Mouse (Mus musculus): Measurements from ENCODE around the gene Wwtr1.

The Wwtr1 gene

DNA sequence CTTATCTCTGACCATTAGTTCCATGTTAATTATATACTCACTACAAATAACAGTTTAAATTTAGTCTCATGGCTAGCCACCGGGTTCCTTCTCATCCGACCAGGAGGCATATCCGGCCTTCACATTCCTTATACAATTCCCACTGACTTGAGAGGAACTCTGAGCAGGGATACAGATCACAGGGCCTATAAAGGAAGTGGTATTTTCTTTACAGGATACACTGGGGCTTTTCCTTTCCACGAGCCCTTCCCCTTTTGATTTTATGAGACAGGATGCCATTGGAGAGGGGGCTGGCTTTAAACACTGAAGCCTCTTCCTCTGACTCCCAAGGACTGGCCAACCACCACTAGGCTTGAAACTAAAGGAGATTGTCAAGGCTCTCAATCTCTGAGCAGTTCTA is 59.6 kb downstream of the Wwtr1 start:
- no peak for DNase-seq (ENCODE audit: low spot score in 2 of 2)

DNA sequence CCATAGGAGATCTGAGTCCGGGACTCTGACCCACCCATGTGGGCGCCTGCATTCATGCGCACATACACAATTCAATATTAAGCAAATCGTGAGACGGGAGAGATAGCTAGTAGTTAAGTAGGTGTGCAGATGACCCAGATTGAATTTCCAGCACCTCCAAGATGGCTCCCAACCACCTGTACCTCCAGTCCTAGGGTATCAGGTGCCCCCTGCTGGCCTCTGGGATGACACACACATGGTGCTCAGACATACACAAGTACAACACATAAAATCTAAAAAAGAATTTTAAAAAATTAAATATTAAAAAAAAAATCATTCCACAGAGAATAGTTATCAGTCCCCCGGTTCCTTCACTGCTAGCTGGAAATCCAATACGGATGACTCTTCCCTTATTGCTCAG is 60.7 kb downstream of the Wwtr1 start:
- DNase-seq (ENCODE audit: low spot score in 2 of 2): no peak

DNA sequence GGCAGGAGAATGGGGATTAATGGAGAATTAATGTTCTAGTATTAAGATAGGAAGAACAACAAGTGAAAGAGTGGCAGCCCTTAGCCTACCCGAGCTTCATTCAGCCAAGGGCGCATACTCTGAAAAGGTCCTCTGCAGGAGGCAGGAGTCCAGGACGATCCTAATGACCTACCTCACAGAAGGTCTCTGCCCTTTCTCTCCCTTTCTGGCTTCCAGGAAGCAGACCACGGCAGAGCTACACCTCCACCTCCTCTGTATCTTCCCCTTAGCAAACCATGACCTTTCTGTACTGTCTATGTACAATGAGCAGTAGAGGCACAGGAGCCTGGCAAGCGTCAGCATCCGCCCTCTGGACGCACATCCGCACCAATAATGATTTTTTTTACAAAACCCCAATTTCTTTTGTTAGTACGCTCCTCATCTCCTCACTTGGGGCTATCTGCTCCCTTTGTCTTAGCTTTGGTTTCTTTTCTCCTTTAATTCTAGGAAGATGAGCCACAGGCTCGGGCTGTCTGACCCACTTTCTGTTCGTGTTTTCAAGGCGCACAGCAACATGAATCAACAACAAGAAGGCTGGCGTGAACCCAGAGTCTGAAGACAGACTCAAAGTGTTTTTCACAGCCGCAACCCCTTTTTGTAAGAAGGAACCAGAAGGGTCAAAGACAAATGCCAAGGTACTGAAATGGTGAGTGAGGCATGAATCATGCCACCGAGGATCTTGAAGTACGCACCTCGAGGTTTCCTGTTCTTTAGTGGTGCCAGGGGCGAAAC is 63.7 kb downstream of the Wwtr1 start:
- DNase-seq (ENCODE audit: low spot score in 2 of 2): no peak

DNA sequence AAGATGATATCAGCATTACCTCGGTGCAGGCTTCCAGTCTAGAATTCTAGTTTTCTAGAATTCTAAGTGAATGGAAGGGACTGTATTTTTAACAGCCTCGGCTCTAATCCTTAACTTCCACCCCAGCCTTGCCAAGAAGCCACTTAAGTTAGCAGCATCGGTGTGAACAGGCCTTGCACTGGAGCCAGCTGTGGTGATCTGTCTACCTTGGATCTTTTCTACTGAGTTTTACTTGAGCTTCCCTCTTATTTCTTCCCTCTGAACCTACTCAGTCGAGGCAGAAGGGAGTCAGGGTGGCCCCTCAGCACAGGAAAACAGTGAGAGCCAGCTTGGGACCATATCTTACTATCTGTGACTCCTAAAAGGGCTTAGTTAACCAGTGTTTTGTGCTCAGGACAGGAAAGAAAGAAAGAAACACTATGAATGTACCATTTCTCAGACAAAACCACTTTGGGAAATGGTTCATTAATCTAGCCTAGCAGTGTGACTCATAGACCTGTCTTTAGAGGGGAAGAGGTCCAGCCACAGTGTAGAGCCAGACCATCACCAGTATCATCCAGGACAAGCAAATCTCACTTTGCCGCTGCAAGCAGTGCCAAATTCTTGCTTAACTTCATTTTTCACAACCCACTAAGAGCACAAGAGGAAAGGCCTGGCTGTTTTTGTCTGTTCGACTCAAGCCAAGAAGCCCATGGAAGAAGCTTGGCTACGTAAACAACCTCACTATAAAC is 65.6 kb downstream of the Wwtr1 start:
- DNase-seq (ENCODE audit: low spot score in 2 of 2): no peak

DNA sequence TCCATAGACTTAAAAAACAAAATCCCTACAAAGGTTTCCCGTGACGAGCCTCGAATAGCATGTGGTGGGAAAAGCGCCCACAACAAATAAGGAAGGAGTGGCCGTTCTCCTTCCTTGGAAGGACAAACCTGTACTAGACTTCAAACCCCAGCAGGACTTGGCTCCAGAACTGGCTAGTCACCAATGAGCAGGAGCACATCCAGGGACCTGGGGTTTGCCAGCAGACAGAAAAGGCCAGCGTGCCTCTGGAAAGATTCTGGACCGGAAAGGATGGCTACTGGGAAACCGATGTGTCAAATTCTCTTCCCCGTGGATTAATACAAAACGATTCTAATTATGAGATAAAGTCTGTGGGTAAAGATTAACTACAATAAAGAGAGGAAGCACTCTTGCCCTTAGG is 69.7 kb downstream of the Wwtr1 start:
- peak in 1 of 2 experiments; percentile 21 for DNase-seq (ENCODE audit: low spot score in 2 of 2)

DNA sequence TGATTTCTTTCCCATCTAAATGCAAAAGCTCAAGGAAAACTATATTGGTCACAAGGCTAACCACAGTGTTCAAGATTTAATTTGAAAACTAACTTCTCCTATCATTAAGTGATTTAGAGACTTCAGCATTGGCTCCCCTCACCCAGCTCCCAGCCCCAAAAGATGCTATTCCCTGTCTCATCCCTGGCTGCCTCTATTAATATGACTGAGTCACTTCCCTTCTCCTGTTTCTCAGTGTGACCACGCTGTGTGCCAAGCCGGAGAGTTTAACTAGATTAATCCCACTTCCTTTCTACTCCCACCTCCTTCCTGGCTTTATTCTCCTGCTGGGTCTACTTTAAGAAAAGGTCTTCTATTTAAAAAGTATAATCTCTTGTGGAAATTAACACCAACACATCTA is 71.0 kb downstream of the Wwtr1 start:
- no peak for DNase-seq (ENCODE audit: low spot score in 2 of 2)

DNA sequence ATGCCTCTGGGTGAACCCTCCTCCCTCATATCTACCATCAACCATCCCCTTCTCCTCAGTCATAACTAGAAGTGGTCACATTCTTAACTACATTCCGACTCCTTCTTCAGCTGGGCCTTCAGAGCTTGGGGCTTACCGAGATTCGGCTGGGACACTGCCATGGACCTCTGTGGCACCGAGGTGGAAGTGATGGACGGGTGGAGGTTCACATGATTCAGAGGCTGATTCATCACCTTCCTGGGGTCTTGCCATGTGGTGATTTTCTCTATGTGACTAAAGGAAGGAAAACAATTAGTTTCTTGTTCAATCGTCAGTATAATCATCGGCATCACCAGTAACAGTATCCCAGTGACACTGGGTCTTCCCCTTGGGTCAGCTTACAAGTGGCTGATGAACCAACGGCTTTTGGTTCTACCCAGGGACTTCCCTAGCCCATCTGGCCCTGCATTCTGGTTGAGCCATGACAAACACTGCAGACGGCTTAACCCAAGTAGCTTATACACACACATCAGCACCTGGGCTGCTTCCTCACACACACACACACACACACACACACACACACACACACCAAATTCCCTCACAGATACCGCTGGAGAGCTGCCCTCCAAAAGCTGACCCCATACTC is 74.0 kb downstream of the Wwtr1 start:
- no peak for DNase-seq (ENCODE audit: low spot score in 2 of 2)

DNA sequence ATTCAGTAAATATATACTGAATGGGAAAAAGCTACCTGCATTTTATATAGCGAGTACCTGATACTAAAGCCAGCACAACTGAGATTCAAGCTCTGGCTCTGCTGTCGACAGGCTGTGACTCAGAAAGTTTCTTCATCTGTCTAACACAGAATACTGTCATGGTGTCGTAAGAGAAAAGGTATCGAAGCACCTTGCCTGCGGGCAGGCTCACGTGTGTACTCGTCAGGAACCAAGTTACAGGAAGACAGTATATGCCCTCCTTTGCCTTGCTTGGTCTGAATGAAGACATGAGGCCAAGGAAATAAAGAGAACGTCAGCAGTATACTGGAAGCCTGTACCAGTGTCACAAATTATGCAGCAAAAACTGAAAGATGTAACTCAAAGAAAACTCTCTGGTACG is 74.9 kb downstream of the Wwtr1 start:
- DNase-seq (ENCODE audit: low spot score in 2 of 2): no peak

DNA sequence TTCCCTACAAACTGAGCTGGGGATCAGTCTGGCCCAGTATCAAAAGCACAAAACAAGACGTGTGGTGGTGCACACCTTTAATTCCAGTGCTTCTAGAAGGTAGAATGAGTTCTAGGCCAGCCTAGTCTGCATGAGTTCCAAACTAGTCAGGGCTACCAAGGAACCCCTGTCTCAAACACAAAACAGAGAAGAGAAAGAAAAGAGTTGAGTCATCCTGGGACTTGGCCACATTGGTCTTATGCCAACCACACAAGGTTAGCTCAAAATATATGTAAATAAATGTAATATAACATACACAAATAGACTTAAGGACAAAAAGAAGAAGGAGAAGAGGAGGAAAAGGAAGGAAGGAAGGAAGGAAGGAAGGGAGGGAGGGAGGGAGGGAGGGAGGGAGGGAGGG is 77.9 kb downstream of the Wwtr1 start:
- DNase-seq (ENCODE audit: low spot score in 2 of 2): no peak

DNA sequence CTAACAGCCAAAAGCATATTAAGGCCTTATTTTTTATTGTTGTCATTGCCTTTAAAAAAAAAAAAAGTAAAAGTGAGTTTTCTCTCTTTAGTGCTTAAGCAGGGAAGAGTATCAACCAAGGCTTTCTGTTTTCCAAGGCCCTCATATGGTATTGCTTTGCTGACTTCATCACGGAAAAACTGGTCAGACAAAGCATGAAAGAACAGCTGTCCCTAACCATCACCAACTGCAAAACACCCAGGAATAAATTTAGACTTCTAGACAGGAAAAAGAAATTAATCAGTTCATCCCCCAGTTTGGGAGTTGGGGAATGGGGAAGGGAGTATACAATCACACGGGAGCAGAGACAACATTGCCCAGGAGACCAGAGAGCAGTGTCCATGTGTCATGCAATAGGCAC is 79.3 kb downstream of the Wwtr1 start:
- no peak for DNase-seq (ENCODE audit: low spot score in 2 of 2)

DNA sequence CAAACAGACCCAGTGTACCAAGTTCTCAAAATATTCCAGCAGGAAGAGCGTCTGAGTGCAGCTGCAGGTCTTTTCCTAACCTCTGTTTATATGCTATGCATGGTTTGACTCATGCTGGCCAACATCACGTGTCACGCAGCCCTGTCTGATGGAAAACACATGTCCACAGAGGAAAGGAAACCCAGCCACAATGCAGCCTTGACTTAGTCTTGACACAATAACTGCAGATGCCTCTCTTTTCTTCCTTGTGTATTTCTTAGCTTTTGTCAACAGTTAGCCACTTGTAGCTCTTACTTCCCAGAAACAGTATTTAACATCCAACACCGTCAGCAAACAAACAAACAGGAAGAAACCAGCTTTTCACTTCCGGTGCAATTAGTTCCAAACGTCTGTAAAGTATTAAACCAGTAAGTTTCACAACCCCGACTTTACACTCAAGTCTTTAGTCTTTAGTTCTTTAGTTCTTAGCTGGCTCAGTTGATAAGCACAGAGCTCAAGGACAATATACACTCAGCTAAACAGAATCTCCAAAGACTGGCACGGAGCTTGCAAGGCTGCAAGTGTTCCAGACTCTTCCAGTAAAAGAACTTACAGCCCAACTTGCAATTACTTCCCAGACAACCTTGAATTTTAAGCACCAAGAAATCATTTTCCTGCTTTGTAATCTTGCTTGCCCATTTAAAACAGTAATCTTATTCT is 88.1 kb downstream of the Wwtr1 start:
- no peak for DNase-seq (ENCODE audit: low spot score in 2 of 2)

DNA sequence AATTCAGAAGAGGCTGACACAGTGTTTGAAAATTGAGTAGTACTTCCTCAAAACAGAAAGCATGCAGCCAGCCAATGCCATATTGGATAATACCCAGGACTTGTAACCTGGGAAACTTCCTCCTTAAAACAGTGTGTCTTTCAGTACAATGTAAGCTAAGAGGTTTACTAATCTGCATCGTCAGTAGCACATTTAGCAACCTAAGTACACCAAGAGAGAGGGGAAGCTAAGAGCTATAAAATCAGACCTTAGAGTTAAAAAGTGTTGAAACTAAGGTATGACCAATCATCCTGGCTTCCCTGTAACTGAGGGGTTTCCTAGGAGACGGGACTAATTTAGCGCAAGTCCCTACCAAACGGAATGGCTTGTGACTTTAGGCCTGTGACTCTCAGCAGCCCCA is 89.6 kb downstream of the Wwtr1 start:
- no peak for DNase-seq (ENCODE audit: low spot score in 2 of 2)

DNA sequence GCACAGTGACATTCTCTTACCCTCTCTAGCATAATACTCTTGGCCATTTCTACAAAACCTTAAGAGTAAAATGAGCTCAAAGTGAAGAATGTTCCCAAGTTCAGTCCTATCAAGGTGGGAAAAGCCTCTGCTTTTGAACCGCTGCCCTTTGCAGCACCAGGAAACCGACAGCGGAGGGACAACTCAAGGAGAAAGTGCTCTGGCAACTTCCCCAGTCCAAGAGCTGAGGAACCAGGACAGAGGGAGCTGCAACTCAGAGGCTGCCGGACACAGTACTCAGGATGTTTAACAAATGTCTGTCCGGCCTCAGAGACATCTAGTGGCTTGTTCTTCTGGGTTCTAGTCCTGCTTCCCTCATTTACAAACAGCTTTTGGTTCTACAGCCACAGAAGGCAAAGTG is 93.7 kb downstream of the Wwtr1 start:
- no peak for DNase-seq (ENCODE audit: low spot score in 2 of 2)

DNA sequence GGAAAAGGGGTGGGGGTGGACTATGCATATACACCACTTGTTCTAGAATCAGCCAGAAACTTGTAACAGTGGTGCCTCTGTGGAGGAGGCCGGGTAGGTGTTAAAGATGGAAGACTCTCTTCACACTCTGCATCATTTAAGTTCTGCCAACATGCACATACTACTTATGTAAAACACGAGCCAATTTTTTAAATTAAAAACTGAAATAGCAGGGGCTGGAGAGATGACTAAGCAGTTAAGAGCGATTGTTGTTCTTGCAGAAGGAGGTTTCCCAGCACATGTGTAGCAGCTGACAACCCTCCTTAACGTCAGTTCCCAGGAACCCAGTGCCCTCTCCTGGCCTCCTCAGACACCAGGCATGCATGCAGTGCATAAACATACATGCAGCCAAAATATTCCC is 95.1 kb downstream of the Wwtr1 start:
- DNase-seq (ENCODE audit: low spot score in 2 of 2): no peak

DNA sequence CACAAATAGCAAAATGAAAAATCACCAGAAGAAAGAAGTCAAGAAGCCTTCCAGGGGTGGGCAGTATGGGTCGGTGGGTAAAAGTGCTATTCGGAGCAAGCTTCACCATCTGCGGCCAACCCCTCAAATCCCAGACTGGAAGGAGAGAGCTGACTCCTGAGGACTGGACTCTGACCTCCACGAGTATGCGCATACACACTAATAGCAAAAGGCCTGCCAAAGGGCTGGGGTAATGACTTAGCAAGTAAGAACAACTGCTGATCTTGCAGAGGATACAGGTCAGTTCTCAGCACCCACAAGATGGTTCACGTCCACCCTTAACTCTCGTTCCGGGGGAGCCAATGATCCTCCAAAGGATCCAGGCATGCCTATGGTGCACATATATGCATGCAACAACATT is 101.3 kb downstream of the Wwtr1 start:
- no peak for DNase-seq (ENCODE audit: low spot score in 2 of 2)

DNA sequence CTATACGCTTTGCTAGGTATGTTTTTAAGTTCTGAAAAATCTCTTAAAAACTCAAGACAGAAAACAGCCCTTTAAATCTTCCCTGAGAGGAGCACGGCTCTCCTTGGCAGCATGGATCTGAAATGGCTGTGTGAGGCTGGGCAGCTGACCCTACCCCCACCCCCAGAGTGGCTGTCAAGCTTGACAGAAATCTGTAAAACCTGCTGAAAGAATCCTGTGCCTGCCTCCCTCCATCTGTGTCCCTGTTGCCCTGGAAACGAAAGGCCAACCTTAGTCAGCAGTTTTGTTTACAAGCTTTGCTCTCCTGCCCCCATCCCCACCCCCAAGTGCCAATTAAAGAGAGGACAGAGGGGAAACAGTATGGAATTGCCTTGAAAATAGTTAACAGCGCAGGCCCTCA is 103.3 kb downstream of the Wwtr1 start:
- no peak for DNase-seq (ENCODE audit: low spot score in 2 of 2)

DNA sequence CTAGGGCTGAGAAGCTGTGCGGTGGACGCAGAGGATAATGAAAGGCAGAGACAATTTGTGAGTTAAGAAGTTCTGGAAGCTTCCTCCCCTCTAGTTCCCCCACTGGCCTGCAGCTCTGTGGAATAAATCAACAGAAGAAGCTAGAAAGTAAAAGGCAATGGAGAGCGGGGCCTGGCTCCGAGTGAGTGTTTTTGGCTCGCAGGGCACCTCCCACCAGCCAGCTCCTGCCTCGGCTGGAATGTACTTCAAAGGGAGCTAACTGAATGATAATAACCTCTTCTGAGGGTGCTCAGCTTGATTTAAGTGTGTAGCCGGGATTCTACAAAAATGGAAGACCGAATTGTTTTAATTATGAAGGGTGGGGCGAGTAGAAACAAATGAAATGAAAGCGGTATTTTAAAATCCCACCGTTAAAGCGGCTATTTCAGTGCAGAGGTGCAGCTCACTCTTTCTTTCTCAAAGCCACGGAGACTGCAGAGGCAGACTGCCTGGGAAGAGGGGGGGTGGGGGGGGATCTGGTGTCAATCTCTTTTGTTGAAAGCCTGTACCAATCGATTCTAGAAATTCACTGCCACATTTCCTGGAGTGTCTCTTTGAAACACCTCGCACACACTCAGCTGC is 104.6 kb downstream of the Wwtr1 start:
- peak in 1 of 2 experiments; percentile 35 for DNase-seq (ENCODE audit: low spot score in 2 of 2)

DNA sequence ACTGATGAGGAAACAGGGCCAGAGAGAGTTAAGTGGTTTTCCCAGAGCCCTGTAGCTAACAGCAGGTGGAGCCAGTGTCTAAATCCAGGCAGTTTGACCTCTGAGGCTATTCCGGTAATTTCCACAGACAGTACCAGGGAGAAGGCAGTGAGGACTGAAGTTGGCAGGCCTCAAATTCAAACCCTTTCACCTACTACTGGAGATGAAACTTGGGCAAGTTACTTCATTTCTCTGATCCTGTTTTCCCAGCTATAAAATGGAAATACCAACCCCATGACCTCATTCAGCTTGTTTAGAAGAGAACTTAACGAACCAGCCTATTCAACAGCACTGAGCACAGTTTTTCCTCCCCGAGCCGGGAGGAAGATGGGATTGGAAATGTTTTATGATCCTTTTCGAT is 105.4 kb downstream of the Wwtr1 start:
- DNase-seq (ENCODE audit: low spot score in 2 of 2): peak in 1 of 2 experiments; percentile 35

DNA sequence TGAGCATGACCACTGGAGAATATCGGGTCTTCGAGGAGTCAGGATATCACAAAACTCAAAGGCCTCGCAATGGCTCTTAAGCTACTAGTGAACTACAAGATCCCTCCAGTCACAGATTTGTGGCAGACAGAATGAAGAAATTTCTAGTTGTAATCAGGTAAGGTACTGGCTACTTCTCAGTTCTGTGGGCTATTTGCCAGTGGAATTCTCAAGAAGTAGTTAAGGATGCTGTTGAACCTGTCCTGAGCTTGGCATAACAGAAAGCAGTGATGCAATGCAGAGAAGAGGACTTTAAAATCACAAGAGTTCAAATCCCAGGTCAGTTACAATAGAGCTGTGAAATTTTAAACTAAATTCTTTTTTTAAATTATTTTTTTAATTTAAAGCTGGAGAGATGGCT is 106.4 kb downstream of the Wwtr1 start:
- no peak for DNase-seq (ENCODE audit: low spot score in 2 of 2)

DNA sequence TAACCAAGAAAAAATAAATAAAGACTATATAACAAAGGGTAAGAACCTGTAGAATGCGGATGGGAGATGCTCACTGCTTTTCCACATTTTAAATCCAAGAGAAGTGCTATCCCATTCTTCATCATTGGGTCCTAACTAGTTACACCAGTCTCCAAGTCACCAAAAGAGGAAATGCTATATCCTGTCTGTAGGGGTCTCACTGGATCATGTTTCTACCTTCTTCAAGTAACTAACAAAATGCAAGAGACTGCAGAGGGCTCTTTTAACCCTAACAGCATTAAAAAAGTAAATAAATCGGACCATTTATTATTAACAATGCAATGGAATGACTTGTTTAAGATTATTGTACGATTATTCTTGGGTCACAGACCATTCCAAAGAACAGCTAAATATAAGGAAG is 109.4 kb downstream of the Wwtr1 start:
- no peak for DNase-seq (ENCODE audit: low spot score in 2 of 2)

DNA sequence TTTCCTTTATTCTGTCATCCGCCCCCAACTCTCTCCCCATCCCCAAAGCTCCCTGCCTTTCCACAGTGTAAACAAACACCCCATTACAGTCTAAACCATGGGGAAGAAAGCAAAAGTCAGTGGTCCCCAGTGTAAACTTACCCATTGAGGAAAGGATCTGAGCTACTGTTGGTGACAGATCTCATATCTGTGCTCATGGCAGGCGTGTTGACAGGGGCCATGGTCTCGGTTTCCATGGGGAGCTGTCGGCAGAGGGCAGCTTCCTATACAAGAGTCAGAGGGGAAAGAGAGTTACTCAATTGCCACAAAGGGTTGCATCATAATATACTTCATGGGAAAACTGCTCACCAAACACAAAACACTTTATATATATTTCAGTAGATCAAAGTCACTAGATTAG is 112.4 kb downstream of the Wwtr1 start:
- no peak for DNase-seq (ENCODE audit: low spot score in 2 of 2)

DNA sequence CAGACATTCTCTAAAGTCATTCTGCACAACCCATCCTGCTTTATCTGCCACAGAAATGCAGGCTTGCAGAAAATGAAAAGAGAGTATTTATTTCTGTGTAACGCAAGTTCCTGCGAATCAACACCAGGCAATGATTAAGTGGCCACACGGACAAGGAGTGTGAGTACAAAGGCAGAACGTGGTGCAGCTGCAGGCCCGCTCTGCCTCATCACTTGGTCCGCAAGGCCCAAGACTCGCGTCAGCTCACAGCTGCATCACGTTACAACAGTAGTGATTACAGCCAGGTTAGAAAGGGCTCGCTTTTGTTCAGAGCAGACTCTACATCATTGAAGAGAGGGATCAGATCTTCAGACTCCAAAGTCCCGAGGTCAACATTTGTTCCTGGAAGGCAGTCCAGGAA is 117.1 kb downstream of the Wwtr1 start:
- DNase-seq (ENCODE audit: low spot score in 2 of 2): no peak
